Mouse (Mus musculus): Measurements from ENCODE around the gene Dgkg.

DNA sequence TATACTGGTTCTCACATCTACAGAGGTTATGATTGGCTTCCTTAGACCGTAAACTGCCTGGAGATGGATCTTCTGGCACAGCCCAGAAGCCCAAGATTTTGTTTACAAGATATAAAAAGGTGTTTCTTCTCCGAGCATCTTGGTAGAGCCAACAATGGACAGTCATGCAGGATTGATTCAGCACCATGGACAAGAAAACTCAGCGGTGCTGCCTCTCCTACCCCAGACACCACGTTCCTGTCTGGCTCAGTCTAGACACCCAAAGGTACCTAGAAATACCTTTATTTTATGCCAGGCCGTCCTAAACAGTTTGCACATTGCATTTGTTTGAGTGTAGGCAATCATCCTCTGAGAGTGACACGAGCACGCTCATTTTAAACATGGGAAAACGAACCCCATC lies 21.3 kb downstream of the Dgkg start:
- TF ChIP-seq CTCF (IDR thresholded peaks at IDR 0.05; ENCODE audit: low read depth, low read length) (no peak), POLR2A (IDR thresholded peaks at IDR 0.05; ENCODE audit: borderline replicate concordance, low read depth, low read length) (no peak)
